Mouse (Mus musculus): ENCODE measurements around the gene Dab1. TPM values are rescaled to one million over a fixed set of nuclear protein-coding genes. Genes with fewer than 3 reads are reported as not detected.

The Dab1 gene
- total and polyA plus RNA-seq, 3 experiments: not detected

DNA sequence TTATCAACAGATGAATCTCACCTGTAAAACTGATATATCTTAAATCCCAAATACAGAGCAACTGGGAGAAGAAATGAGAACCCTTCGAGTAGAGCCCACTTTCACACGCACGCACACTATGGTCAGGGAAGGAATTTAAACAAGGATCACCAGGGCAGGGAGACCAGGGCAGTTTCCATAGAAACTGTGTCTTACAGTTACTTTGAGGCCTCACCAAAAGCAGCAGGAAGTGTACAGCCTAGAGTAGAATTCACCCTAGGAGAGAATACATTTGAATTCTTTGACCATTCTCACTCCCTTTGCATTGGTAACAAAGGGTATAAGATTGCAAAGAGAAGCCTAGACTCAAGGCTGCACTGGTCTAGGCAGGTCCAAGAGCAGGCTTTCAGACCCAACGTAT, 1017.9 kb downstream of the Dab1 start:
- no peaks in the 10 kb centered on the region for H3K4me1 ChIP-seq (ENCODE audit: control insufficient read depth in 1 of 2, insufficient read depth in 2 of 2, low read length in 2 of 2)
- no peak overlapping the region for H3K9ac ChIP-seq (ENCODE audit: control insufficient read depth, low read depth, low read length, poor library complexity, severe bottlenecking)
- H3K36me3 ChIP-seq (ENCODE audit: control insufficient read depth in 1 of 2, insufficient read depth in 2 of 2, low read length in 2 of 2): no peaks in the 10 kb centered on the region
- H3K9me3 ChIP-seq (replicated peaks; ENCODE audit: insufficient read depth, low read length): no peaks in the 10 kb centered on the region
- no peaks in the 10 kb centered on the region for H3K27me3 ChIP-seq (ENCODE audit: control insufficient read depth in 1 of 2, insufficient read depth in 2 of 2, low read length in 2 of 2)
- no peak overlapping the region for H3K27ac ChIP-seq (ENCODE audit: control insufficient read depth, low read depth, low read length)
- DNase-seq (ENCODE audit: low read depth, low spot score): no peak
- H3K79me2 ChIP-seq (ENCODE audit: control insufficient read depth, insufficient read depth, low read length, poor library complexity): no peaks in the 10 kb centered on the region
- H3K4me3 ChIP-seq (ENCODE audit: control insufficient read depth in 1 of 2, insufficient read depth in 1 of 2, low read depth in 2 of 2, low read length in 2 of 2): no peak overlapping the region
- TF ChIP-seq USF2 (IDR thresholded peaks at IDR 0.05; ENCODE audit: borderline replicate concordance in 1 of 2, insufficient read depth in 1 of 2, low read depth in 1 of 2, low read length in 2 of 2) (no peak), KAT2A (conservative IDR thresholded peaks at IDR 0.05; ENCODE audit: low read depth, low read length) (no peak), CHD2 (IDR thresholded peaks at IDR 0.05; ENCODE audit: low read length) (no peak), USF1 (IDR thresholded peaks at IDR 0.05; ENCODE audit: low read depth, low read length) (no peak), NELFE (IDR thresholded peaks at IDR 0.05; ENCODE audit: low read depth, low read length) (no peak), CHD1 (IDR thresholded peaks at IDR 0.05; ENCODE audit: low read depth, low read length) (no peak), MYB (IDR thresholded peaks at IDR 0.05; ENCODE audit: low read depth, low read length) (no peak), MYC (IDR thresholded peaks at IDR 0.05; ENCODE audit: low read depth, low read length) (no peak), E2F4 (IDR thresholded peaks at IDR 0.05; ENCODE audit: borderline replicate concordance, low read depth, low read length) (no peak), MAFK (IDR thresholded peaks at IDR 0.05; ENCODE audit: borderline replicate concordance, low read depth, low read length) (no peak), SMC3 (IDR thresholded peaks at IDR 0.05; ENCODE audit: low read depth, low read length) (no peak), ELF1 (IDR thresholded peaks at IDR 0.05; ENCODE audit: low read depth, low read length) (no peak), MEF2A (IDR thresholded peaks at IDR 0.05; ENCODE audit: extremely low read depth, insufficient replicate concordance, low read depth, low read length, poor library complexity, severe bottlenecking) (no peak), RCOR1 (IDR thresholded peaks at IDR 0.05; ENCODE audit: low read depth, low read length) (no peak), CTCF (IDR thresholded peaks at IDR 0.05 in 2 of 3, conservative IDR thresholded peaks at IDR 0.05 in 1 of 3; ENCODE audit: control insufficient read depth in 1 of 3, insufficient read depth in 1 of 3, low read depth in 2 of 3, low read length in 3 of 3, poor library complexity in 1 of 3, severe bottlenecking in 1 of 3) (no peak), RAD21 (IDR thresholded peaks at IDR 0.05; ENCODE audit: low read depth, low read length) (no peak), GABPA (IDR thresholded peaks at IDR 0.05; ENCODE audit: low read depth, low read length) (no peak), TAL1 (IDR thresholded peaks at IDR 0.05; ENCODE audit: low read length) (no peak), UBTF (IDR thresholded peaks at IDR 0.05; ENCODE audit: borderline replicate concordance, insufficient read depth, low read depth, low read length) (no peak)

DNA sequence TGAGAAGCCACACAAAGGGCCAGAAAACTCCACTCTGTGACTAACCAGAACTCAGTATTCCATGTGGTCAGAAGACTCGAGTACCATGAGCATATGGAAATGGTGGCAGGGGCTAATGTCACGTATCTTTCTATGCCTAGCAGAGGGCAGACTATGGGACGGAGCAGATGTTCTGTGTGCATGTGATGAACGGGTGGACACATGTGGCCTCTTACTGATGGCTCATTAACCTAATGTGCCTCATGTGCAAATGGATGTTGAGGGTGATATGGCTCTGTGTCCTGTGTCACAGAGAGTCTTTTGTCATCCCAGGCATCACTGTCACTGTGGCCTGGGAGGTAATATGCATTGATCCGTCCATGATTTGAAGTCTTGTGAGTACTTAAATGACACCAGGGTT, 1021.5 kb downstream of the Dab1 start:
- Histone ChIP-seq H3K4me3 (ENCODE audit: control insufficient read depth in 1 of 2, insufficient read depth in 1 of 2, low read depth in 2 of 2, low read length in 2 of 2) (no peak overlapping the region), H3K27me3 (ENCODE audit: control insufficient read depth in 1 of 2, insufficient read depth in 2 of 2, low read length in 2 of 2) (no peaks in the 10 kb centered on the region), H3K27ac (ENCODE audit: control insufficient read depth, low read depth, low read length) (no peak overlapping the region), H3K36me3 (ENCODE audit: control insufficient read depth in 1 of 2, insufficient read depth in 2 of 2, low read length in 2 of 2) (no peaks in the 10 kb centered on the region), H3K79me2 (ENCODE audit: control insufficient read depth, insufficient read depth, low read length, poor library complexity) (no peaks in the 10 kb centered on the region), H3K9ac (ENCODE audit: control insufficient read depth, low read depth, low read length, poor library complexity, severe bottlenecking) (no peak overlapping the region), H3K9me3 (replicated peaks; ENCODE audit: insufficient read depth, low read length) (no peaks in the 10 kb centered on the region), H3K4me1 (ENCODE audit: control insufficient read depth in 1 of 2, insufficient read depth in 2 of 2, low read length in 2 of 2) (no peaks in the 10 kb centered on the region)
- no peak for DNase-seq (ENCODE audit: low read depth, low spot score)
- no peak for TF ChIP-seq UBTF (IDR thresholded peaks at IDR 0.05; ENCODE audit: borderline replicate concordance, insufficient read depth, low read depth, low read length)
- no peak for TF ChIP-seq USF1 (IDR thresholded peaks at IDR 0.05; ENCODE audit: low read depth, low read length)
- no peak for TF ChIP-seq SIN3A (IDR thresholded peaks at IDR 0.05; ENCODE audit: low read length)
- TF ChIP-seq TBP (IDR thresholded peaks at IDR 0.05; ENCODE audit: low read depth, low read length): no peak
- no peak for TF ChIP-seq KAT2A (conservative IDR thresholded peaks at IDR 0.05; ENCODE audit: low read depth, low read length)
- TF ChIP-seq ETS1 (IDR thresholded peaks at IDR 0.05; ENCODE audit: low read depth, low read length): no peak
- TF ChIP-seq CHD2 (IDR thresholded peaks at IDR 0.05; ENCODE audit: low read length): no peak
- TF ChIP-seq MAFK (IDR thresholded peaks at IDR 0.05; ENCODE audit: borderline replicate concordance, low read depth, low read length): no peak
- no peak for TF ChIP-seq POLR2AphosphoS5 (IDR thresholded peaks at IDR 0.05; ENCODE audit: borderline replicate concordance, low read depth, low read length)

Measured in MEL (cell line).